Mouse (Mus musculus) E14TG2a.4 (cell line): ENCODE results near the gene Neurl1b.

ENCODE experiments used
- H3K27me3 ChIP-seq: 2 replicates; pipeline ENCODE4 v1.6.1; 2014; ENCODE audit warnings: low read length, control low read depth; ENCODE audit not compliant: insufficient read depth
- H3K36me3 ChIP-seq: 2 replicates; pipeline ENCODE4 v1.6.1; 2014; ENCODE audit warnings: low read length, control low read depth; ENCODE audit not compliant: insufficient read depth
- H3K4me1 ChIP-seq: replicated peaks from 2 replicates; pipeline ENCODE4 v1.6.1; 2014; ENCODE audit warnings: low read depth, low read length, control low read depth
- H3K4me3 ChIP-seq: replicated peaks from 2 replicates; pipeline ENCODE4 v1.5.1; 2014; ENCODE audit warnings: mild to moderate bottlenecking, low read length
- H3K9me3 ChIP-seq: 2 replicates; pipeline ENCODE4 v1.6.1; 2014; ENCODE audit warnings: low read length, control low read depth
- CTCF ChIP-seq: conservative IDR thresholded peaks from 2 replicates; pipeline ENCODE4 v1.5.1; 2014; ENCODE audit warnings: low read length
- NANOG ChIP-seq: IDR thresholded peaks from 2 replicates; pipeline ENCODE4 v1.6.1; 2014; ENCODE audit warnings: borderline replicate concordance, low read length, mixed read lengths
- POU5F1 ChIP-seq: IDR thresholded peaks from 2 replicates; pipeline ENCODE4 v1.6.1; 2014; ENCODE audit warnings: low read length, borderline replicate concordance

Neurl1b gene

GRCm38 (mm10) chr17:26376994-26377744, 37.5 kb upstream of the Neurl1b start:
- no peak for TF ChIP-seq CTCF
- no peak for TF ChIP-seq NANOG
- no peak for TF ChIP-seq POU5F1
- Histone ChIP-seq H3K27me3 (peaks cover 9% of the 10 kb centered on the region; the same call in 1 of the 2 replicates), H3K4me3 (no peak overlapping the region), H3K9me3 (no peaks in the 10 kb centered on the region), H3K36me3 (no peaks in the 10 kb centered on the region), H3K4me1 (peaks cover 37% of the 10 kb centered on the region)

GRCm38 (mm10) chr17:26380280-26380985, 34.2 kb upstream of the Neurl1b start:
- H3K4me3 ChIP-seq = no peak overlapping the region
- H3K36me3 ChIP-seq = no peaks in the 10 kb centered on the region
- H3K9me3 ChIP-seq = no peaks in the 10 kb centered on the region
- TF ChIP-seq POU5F1 = no peak
- no peak for TF ChIP-seq NANOG
- TF ChIP-seq CTCF = no peak
- H3K27me3 ChIP-seq = peaks cover 9% of the 10 kb centered on the region; the same call in 1 of the 2 replicates
- peaks cover 24% of the 10 kb centered on the region for H3K4me1 ChIP-seq

- no peaks in the 10 kb centered on the region for H3K36me3 ChIP-seq
- TF ChIP-seq CTCF (no peak), POU5F1 (no peak), NANOG (no peak)
- peaks cover 9% of the 10 kb centered on the region; the same call in 1 of the 2 replicates for H3K27me3 ChIP-seq
- no peak overlapping the region for H3K4me3 ChIP-seq
- H3K4me1 ChIP-seq = peaks cover 20% of the 10 kb centered on the region
- no peaks in the 10 kb centered on the region for H3K9me3 ChIP-seq
Observed at GRCm38 (mm10) chr17:26380986-26381446, 33.6 kb upstream of the Neurl1b start.

- Histone ChIP-seq H3K4me1 (peaks cover 20% of the 10 kb centered on the region), H3K9me3 (no peaks in the 10 kb centered on the region), H3K4me3 (no peak overlapping the region), H3K36me3 (no peaks in the 10 kb centered on the region), H3K27me3 (peaks cover 9% of the 10 kb centered on the region; the same call in 1 of the 2 replicates)
- no peak for TF ChIP-seq POU5F1
- no peak for TF ChIP-seq CTCF
- no peak for TF ChIP-seq NANOG
Observed at GRCm38 (mm10) chr17:26381613-26382012, 33.0 kb upstream of the Neurl1b start.

- no peaks in the 10 kb centered on the region for H3K9me3 ChIP-seq
- TF ChIP-seq POU5F1 (no peak), NANOG (no peak), CTCF (no peak)
- peaks cover 20% of the 10 kb centered on the region for H3K4me1 ChIP-seq
- no peak overlapping the region for H3K4me3 ChIP-seq
- peaks cover 10% of the 10 kb centered on the region; the same call in 1 of the 2 replicates for H3K27me3 ChIP-seq
- no peaks in the 10 kb centered on the region for H3K36me3 ChIP-seq
Observed at GRCm38 (mm10) chr17:26382176-26382575, 32.5 kb upstream of the Neurl1b start.

GRCm38 (mm10) chr17:26382687-26383086, 31.9 kb upstream of the Neurl1b start:
- Histone ChIP-seq H3K4me1 (peaks cover 20% of the 10 kb centered on the region), H3K4me3 (no peak overlapping the region), H3K9me3 (no peaks in the 10 kb centered on the region), H3K27me3 (peaks cover 14% of the 10 kb centered on the region; the same call in 1 of the 2 replicates), H3K36me3 (no peaks in the 10 kb centered on the region)
- TF ChIP-seq CTCF (no peak), POU5F1 (no peak), NANOG (no peak)

GRCm38 (mm10) chr17:26384111-26384510, 30.5 kb upstream of the Neurl1b start:
- no peak for TF ChIP-seq POU5F1
- no peak for TF ChIP-seq CTCF
- TF ChIP-seq NANOG = no peak
- Histone ChIP-seq H3K4me3 (no peak overlapping the region), H3K4me1 (peaks cover 20% of the 10 kb centered on the region), H3K27me3 (peaks cover 24% of the 10 kb centered on the region; the same call in 1 of the 2 replicates), H3K9me3 (no peaks in the 10 kb centered on the region), H3K36me3 (no peaks in the 10 kb centered on the region)
